Mouse (Mus musculus) embryonic fibroblast, embryonic 13.5 days (primary cell): Measurements from ENCODE around the gene Lrrk2.

ENCODE experiments used
- CTCF ChIP-seq: IDR thresholded peaks from 2 replicates; pipeline ENCODE4 v1.5.1; 2011; ENCODE audit warnings: mild to moderate bottlenecking, control low read depth, low read length, moderate library complexity, borderline replicate concordance; ENCODE audit not compliant: insufficient read depth
- POLR2A ChIP-seq: IDR thresholded peaks from 2 replicates; pipeline ENCODE4 v1.6.1; 2011; ENCODE audit warnings: low read depth, mild to moderate bottlenecking, control low read depth, low read length, moderate library complexity

- no peak for TF ChIP-seq CTCF
- TF ChIP-seq POLR2A = no peak
Measured at GRCm38 (mm10) chr15:91671216-91671615, 1.8 kb upstream of the Lrrk2 start.
